Mouse (Mus musculus) ES-E14 (cell line): Measurements from ENCODE around the gene 4930523C07Rik. TPM values are rescaled to one million over a fixed set of nuclear protein-coding genes. Genes with fewer than 3 reads are reported as not detected.
A peak's percentile ranks its signal among the peaks of the same experiment; 100 is the strongest.

Experiments used
- DNase-seq: peaks from one replicate; pipeline ENCODE4 v3.0.0-alpha.2; 2013; ENCODE audit warnings: low read depth, low spot score
- H3K27ac ChIP-seq: 2 replicates; pipeline ENCODE4 v1.5.1; 2012; ENCODE audit warnings: low read depth, mild to moderate bottlenecking, low read length, moderate library complexity, mixed read lengths; ENCODE audit not compliant: poor library complexity, insufficient read depth, severe bottlenecking
- H3K36me3 ChIP-seq: 2 replicates; pipeline ENCODE4 v1.6.1; 2012; ENCODE audit warnings: mild to moderate bottlenecking, low read length, moderate library complexity, mixed read lengths; ENCODE audit not compliant: control insufficient read depth, poor library complexity, insufficient read depth, severe bottlenecking
- H3K4me1 ChIP-seq, 2 experiments: fragments of 150-350 bp in 1 of 2; sonication (generic) in 1 of 2; 2 replicates each; pipeline ENCODE4 v1.6.1; 2012; ENCODE audit warnings: low read length in 2 of 2, mild to moderate bottlenecking in 1 of 2, mixed read lengths in 1 of 2; ENCODE audit not compliant: control insufficient read depth in 2 of 2, insufficient read depth in 2 of 2, poor library complexity in 1 of 2
- H3K4me3 ChIP-seq, 2 experiments: fragments of 150-350 bp in 1 of 2; sonication (generic) in 1 of 2; 2 replicates each; pipeline ENCODE4 v1.5.1; 2012; ENCODE audit warnings: low read length in 2 of 2, low read depth in 1 of 2, mild to moderate bottlenecking in 1 of 2, mixed read lengths in 1 of 2; ENCODE audit not compliant: insufficient read depth in 1 of 2, poor library complexity in 1 of 2, severe bottlenecking in 1 of 2
- H3K9ac ChIP-seq: 2 replicates; pipeline ENCODE4 v1.6.1; 2012; ENCODE audit warnings: low read depth, mild to moderate bottlenecking, low read length, mixed read lengths; ENCODE audit not compliant: poor library complexity, insufficient read depth, severe bottlenecking
- H3K9me3 ChIP-seq: fragments of 150-350 bp; sonication (generic); 2 replicates; pipeline ENCODE4 v1.6.1; 2012; ENCODE audit warnings: low read depth, mild to moderate bottlenecking, low read length; ENCODE audit not compliant: control insufficient read depth, insufficient read depth
- CHD2 ChIP-seq: IDR thresholded peaks from 2 replicates; pipeline ENCODE4 v1.6.1; 2014; ENCODE audit warnings: mild to moderate bottlenecking, low read depth, low read length, inconsistent platforms
- HCFC1 ChIP-seq: IDR thresholded peaks from 2 replicates; pipeline ENCODE4 v1.6.1; 2012; ENCODE audit warnings: low read length, inconsistent platforms, borderline replicate concordance; ENCODE audit not compliant: insufficient read depth
- MAFK ChIP-seq: IDR thresholded peaks from 2 replicates; pipeline ENCODE4 v1.6.1; 2014; ENCODE audit warnings: mild to moderate bottlenecking, low read depth, low read length, inconsistent platforms; ENCODE audit not compliant: insufficient read depth
- ZC3H11A ChIP-seq: IDR thresholded peaks from 2 replicates; pipeline ENCODE4 v1.6.1; 2012; ENCODE audit warnings: low read depth, mild to moderate bottlenecking, inconsistent platforms, low read length, borderline replicate concordance
- ZNF384 ChIP-seq: IDR thresholded peaks from 2 replicates; pipeline ENCODE4 v1.6.1; 2012; ENCODE audit warnings: low read depth, low read length, inconsistent platforms
- in situ Hi-C, 2 experiments: fragments of 600-800 bp; cut with MboI; formaldehyde crosslinking; loops; one replicate each; pipeline ENCODE4 v1.15.1; 2025; ENCODE audit warnings: low sequenced_read_pairs in 2 of 2, inconsistent platforms in 1 of 2; ENCODE audit not compliant: unreplicated experiment in 2 of 2
- total RNA-seq: library from RNA; depleted of rRNA; stranded (reverse); fragments of 300-350 nt; gene quantifications from 2 replicates; pipeline ENCODE4 v1.2.3, GENCODE M21; 2012; rRNA removed

Gene 4930523C07Rik
- 0.45 TPM in 1 of 2 replicates, not detected in the other for total RNA-seq

- no peak for DNase-seq
- H3K4me1 ChIP-seq, result no peaks in the 10 kb centered on the region; a peak in 1 of 4 replicates
- in situ Hi-C loops, result no loop called here
- H3K9ac ChIP-seq, result peak within 1 kb of the TSS; percentile 56
- H3K4me3 ChIP-seq, result peak within 1 kb of the TSS; percentile 61 to 62
- H3K9me3 ChIP-seq, result no peaks in the 10 kb centered on the region
- H3K36me3 ChIP-seq, result no peaks in the 10 kb centered on the region
- no peak for TF ChIP-seq CHD2
- TF ChIP-seq ZNF384, result no peak
- no peak for TF ChIP-seq ZC3H11A
- TF ChIP-seq HCFC1, result no peak
- H3K27ac ChIP-seq, result no peak within 1 kb of the TSS
Observed at GRCm38 (mm10) chr1:160044237-160045021, at the start of gene 4930523C07Rik. Gene 4930523C07Rik, plus strand, starts transcription at chr1:160044382.

GRCm38 (mm10) chr1:159997329-159997728 is 46.9 kb upstream of the 4930523C07Rik start:
- Histone ChIP-seq H3K4me1 (no peaks in the 10 kb centered on the region), H3K4me3 (no peak overlapping the region), H3K36me3 (no peaks in the 10 kb centered on the region), H3K9ac (no peak overlapping the region), H3K9me3 (no peaks in the 10 kb centered on the region), H3K27ac (no peak overlapping the region)
- no peak for DNase-seq
- TF ChIP-seq ZC3H11A, result no peak
- no peak for TF ChIP-seq HCFC1
- no peak for TF ChIP-seq ZNF384
- TF ChIP-seq CHD2, result no peak
- no peak for TF ChIP-seq MAFK
- in situ Hi-C loops, result no loop called here

- H3K4me3 ChIP-seq, result no peak overlapping the region
- H3K27ac ChIP-seq, result no peak overlapping the region
- no peaks in the 10 kb centered on the region for H3K36me3 ChIP-seq
- H3K9ac ChIP-seq, result no peak overlapping the region
- TF ChIP-seq ZC3H11A (no peak), HCFC1 (no peak), ZNF384 (no peak), MAFK (no peak), CHD2 (no peak)
- in situ Hi-C loops, result no loop called here
- DNase-seq, result no peak
- no peaks in the 10 kb centered on the region for H3K4me1 ChIP-seq
- no peaks in the 10 kb centered on the region for H3K9me3 ChIP-seq
Observed at GRCm38 (mm10) chr1:159998349-159998748, 45.8 kb upstream of the 4930523C07Rik start.

GRCm38 (mm10) chr1:159999232-159999631 is 45.0 kb upstream of the 4930523C07Rik start:
- in situ Hi-C loops, result no loop called here

More at GRCm38 (mm10) chr1:159999232-159999631, 45.0 kb upstream of the 4930523C07Rik start:
- Histone ChIP-seq H3K4me3 (no peak overlapping the region), H3K4me1 (no peaks in the 10 kb centered on the region), H3K9me3 (no peaks in the 10 kb centered on the region), H3K27ac (no peak overlapping the region), H3K36me3 (no peaks in the 10 kb centered on the region), H3K9ac (no peak overlapping the region)
- TF ChIP-seq CHD2 (no peak), HCFC1 (no peak), MAFK (no peak), ZC3H11A (no peak), ZNF384 (no peak)
- no peak for DNase-seq
